Mouse (Mus musculus) ovary, postnatal 10 days (tissue): ENCODE measurements around the gene Gm44511.
"Not testable (repeated sequence)": the region's sequence is repeated elsewhere in the genome, so short reads cannot be mapped to it uniquely, and the experiment has no call there.

Experiments used
- DNase-seq: peaks from one replicate; pipeline ENCODE4 v3.0.0; 2022; ENCODE audit warnings: low spot score

Gene Gm44511

DNA sequence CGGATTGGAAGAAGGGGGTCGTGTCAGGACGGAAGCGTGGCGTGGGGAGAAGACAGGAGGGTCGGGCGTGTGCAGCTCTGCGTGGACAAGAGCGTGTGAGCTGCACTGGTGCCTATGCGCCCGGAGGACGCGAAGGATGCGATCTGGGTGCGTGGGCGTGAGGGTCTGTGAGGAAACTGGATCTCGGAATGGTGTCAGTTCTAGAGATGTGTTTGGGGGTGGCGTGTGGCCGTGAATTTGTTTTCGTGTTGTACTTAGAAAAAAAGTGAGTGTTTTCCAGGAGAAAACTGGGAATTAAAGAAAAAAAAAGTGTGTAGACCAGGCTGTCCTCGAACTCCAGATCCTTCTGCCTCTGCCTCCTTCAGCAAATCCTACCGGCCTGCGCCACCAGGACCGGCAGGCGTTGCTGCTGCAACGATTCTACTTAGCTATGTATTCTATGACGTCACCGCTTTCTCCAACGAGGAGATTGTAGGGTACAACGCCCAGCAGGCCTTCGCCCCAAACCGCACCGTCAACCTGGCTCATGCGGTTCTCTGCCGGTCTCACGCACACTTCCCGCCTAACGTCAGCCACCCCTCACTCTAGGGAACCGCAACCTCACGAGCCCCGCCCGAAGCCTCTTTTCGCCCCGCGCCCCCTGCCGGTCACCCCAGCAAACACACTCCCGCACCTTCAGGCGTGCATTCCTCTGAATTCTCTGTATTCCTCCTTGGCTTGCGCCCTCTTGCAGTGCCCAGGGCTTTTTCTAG is 26.8 kb downstream of the Gm44511 start:
- peak; percentile 83 for DNase-seq

DNA sequence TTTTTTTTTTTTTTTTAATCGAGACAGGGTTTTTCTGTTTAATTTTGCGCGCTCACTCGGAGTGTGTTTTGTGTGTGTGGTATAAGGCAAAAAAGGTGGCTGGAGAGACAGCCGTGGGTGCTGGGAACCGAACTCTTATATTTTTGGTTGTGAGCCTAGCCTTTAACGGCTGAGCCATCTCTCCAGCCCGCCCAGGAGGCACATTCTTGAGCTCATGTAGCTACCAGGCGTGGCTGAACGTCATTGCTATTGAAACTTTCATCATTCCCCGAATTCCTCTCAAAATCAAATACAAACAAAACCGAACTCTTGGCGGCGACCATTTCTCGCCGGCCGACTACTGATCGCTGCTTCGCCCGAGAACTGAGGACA is 27.4 kb downstream of the Gm44511 start:
- peak; percentile 75 for DNase-seq

DNA sequence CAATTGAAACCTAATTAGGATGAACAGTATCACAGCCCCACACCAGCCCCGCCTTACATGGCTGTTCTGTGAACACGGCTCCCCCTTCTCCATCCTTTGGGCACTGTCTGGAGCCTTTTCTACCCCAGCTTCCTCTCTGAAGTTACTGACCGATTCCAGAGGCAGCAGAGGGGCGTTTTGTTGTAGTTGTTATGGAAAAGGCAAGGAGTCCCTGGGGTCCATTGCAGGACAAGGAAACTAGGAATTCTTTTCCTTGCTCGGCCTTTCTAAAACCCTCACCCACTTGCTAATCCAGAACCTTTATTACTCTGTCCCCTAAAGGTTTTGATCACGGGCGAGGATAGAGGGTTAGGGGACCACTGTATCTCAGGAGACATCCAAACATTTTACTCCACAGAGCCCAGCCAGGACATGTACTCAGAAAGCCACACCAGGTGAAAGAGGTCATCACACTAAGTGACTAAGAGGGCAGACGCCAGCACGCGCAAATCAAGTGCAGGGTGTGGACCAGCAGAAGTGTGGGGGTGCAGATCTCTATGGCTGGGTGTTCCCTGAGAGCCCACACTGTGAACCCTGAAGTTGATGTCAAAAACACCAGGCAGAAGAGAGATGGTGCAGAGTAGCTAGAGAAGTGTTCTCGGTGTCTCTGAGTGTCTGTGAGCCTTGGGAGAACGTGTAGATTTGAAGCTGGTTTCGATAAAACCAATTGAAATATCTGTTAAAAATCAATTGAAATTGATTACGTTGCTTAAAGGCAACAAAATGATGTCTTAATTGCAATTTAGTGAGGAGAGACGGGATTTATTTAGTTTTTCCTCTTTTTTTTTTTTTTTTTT is 28.0 kb downstream of the Gm44511 start:
- DNase-seq, result no peak

DNA sequence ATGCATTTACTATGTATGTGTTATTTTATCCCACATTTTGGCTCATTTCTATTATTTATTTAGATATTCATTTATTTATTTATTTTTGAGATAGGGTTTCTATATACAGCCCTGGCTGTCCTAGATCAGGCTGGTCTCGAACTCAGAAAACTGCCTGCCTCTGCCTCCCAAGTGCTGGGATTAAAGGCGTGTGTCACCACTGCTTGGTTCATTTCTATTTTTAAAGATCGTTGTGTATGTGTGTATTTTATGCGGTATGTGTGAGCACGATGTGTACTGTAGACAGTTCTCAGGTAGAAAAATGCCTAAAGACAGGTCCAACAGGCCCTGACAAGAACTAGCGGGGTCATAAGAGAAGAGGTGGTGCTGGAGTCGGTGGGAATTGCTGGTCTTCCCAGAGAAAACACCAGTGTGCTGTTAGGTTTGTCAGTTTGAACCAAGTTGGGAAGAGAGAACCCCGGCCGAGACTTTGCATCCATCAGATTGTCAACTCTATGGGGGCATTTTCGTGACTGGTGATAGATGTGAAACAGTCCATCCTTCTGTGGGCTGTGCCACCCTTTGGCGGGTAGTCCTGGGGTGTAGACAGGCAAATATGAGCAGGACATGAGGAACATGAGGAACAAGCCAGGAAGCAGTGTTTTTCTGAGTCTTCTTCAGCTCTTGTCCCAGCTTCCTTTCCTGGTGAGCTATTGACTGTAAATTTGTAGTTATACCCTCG is 28.8 kb downstream of the Gm44511 start:
- no peak for DNase-seq

DNA sequence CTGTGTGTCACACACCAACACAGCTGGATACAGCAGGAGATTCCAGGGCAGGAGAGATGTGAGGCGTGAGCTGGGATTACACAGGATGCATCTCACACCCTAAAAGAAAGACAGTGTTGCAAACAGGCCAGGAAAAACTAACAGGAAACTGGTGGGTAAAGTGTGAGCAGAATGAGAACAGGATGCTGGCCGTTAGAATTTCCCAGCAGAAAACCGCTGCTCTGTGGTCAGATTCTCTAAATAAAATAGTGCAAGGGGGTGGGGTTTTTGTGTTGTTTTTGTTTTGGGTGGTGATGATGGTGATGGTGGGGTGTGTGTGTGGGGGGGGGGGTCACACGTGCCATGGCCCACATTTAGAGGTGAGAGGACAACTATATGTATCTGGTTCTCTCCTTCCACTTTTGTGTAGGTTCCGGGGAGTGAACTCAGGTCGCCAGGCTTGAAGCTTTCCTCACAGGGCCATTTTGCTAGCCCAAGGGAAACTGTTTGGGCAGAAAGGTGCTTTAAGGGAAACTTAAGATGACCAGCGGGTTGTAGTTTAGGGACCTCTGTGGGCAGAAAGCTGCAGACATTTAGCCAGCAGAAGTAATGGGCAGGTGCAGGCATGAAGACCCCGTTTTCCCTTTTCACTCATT is 29.7 kb downstream of the Gm44511 start:
- no peak for DNase-seq

DNA sequence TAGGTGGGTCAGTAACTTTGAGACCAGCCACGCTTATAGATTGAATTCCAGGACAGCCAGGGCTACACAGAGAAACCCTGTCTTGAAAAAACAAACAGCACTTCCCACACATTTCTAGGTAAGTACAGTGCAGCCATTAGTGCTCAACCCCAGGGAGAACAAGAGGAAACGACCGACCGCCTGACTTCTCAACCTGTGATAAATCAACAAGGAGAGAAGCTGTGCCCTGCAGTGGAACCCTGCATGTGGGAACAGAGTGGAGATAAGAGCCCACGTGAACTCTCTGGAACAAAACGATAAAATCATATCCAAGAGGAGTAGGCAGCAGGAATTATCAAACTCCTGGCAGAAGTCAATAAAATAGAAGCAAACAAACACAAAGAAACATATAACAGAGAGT is 32.4 kb downstream of the Gm44511 start:
- DNase-seq, result no peak

DNA sequence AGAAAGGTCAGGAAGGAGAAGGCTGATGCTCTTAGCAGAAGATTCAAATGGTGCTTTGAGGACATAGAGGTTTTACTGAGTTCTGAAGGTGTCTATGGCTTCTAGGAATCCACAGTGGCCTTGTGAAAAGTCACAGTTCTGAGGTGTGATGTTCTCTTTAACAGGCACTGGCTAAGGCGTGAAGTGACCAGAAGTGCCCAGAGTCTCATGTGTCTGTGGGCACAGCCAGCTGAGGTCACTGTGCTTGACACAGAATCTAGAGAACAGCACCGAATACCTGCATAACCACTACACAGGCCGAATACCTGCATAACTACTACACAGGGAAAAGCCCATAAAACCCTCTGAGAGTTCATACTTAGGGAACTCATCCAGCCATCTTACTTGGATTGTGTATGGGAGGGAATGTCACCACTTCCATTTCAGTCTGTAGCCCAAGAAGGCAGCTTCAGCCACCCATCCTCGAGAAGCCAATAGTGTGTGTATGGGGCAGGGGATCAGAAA is 35.6 kb downstream of the Gm44511 start:
- DNase-seq, result not testable (repeated sequence)

DNA sequence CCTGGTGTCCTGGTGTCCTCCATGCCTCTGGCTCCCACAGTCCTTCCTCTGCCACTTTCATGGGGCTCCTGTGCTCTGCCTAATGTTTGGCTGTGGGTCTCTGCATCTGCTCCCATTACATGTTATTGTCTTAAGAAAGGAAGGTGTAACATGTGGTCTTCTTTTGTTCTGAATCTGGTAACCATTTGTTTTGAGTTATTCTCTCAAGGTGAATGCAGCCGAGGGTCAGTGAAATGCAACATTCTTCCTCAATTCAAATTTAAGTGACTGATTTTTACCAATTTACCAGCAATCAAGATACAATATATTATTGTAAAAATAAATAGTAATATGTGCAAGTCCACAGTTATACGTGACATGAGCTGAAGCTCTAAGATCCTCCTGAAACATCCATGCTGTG is 37.0 kb downstream of the Gm44511 start, which contains the start of gene Klrb1c:
Gene Klrb1c (minus strand): TSS at position 101 of the 400 bp plus-strand sequence.
- DNase-seq, result no peak

DNA sequence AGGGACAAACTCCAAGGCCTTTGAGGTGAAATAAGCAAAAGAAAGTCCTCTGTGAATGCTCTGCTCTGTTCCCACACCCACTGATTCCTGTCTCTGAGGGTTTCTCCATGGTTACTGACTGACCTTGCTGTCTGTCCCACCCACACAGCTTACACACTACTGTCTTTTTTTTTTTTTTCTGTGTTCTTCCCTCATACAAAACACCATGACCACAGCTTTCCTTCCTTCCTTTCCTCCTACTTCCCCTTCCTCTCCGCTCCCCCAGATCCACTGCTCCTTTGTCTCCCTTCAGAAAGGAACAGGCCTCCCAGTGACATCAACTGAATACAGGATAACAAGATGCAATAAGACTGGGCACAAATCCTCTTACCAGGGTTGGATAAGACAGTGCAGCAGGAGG is 37.6 kb downstream of the Gm44511 start:
- no peak for DNase-seq

DNA sequence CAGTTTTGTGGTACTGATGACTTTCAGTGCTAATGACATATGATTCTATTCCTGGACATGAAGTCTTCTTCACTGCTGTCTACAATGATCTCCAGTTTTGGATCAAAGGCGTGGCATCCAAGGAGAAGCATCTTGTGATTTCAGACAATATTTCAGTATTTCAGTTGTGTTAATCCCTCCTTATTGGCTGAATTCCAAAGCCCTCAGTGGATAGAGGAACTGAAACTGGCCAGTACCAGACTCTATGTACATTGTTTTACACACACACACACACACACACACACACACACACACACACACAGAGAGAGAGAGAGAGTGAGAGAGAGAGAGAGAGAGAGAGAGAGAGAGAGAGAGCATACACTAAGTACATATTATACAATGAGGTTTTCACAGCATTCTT is 39.7 kb downstream of the Gm44511 start:
- DNase-seq, result not testable (repeated sequence)

DNA sequence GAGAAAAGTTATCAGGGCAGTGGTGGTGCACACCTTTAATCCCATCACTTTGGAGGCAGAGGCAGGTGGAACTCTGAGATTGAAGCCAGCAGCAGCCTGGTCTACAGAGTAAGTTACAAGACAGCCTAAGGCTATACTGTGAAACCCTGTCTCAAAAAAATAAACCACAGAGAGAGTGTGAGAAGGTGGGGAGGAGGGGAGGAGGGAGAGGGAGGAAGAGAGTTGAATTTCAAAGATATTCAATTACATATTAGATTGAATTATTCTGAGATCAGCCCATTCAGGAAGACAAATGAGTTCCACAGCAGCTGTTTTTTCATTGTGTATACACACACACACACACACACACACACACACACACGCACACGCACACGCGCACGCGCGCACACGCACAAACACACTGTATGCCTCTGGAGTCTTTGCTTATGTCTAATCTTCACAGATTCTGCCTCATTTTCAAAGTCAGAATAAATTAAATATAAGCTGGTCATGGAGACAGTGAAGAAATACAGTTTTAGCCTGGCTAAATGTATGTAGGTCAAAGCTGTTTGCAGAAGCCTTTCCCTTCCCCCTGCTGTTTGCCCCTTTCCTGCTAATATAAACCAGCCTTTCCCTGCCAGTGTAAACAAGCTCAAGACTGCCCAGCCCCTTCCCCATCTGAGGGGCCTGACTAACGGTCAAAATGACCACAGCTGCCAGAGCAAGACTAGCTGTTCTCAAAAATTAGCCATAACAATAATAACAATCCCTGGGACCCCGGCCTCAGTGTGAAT is 56.4 kb downstream of the Gm44511 start:
- no peak for DNase-seq

DNA sequence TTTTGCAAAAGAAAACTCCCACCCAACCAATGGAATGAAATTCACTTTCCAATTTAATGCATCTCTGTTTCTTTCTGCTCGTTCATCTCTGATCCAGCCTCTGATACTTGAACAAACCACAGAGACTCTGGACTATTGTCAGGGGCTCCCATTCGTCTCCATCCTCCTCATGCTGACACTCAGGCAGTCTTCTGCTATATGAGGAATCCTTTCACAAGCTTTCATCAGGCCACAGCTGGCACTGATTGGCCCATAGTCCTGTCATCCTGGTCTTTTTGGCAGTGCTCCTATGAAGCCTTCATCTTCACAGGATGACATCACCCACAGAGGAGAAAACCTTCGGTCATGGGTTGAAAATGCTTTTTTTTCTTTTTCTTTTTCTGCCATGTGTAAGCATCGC is 58.1 kb downstream of the Gm44511 start:
- no peak for DNase-seq

DNA sequence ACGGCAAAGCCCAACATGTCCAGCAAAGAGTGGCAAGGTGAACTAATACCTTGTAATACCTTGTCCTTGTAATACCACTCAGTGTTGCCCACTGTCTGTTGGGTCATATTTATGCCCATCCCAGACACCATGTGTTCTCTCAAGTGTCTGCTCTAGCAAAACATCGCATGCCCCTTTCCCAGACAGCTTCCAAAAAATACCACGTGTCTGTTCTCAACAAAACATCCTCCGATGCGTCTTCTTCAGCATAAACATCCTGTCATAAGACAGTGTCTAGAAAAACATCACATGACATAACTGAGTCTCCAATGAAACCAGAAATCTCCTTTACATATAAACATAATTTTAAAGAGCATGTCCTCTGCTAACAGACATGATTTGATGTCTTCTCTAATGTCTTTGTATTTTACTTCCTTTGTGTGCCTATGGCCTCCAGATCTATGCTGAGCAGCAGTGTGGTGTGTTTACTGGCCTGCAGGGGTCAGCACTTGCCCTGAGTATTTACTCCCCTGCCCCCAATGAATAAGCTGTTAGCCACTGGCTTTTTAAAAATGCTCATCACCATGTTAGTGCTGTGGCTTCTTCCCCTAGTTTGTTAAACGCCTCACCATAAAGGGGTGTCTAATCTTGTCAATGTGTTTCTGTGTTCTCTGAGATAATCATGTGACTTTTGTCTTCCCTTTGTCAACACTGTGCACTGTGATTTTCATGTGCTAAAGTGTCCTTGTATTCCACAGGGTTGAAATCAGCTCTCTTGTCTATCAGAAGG is 59.4 kb downstream of the Gm44511 start:
- not testable (repeated sequence) for DNase-seq

DNA sequence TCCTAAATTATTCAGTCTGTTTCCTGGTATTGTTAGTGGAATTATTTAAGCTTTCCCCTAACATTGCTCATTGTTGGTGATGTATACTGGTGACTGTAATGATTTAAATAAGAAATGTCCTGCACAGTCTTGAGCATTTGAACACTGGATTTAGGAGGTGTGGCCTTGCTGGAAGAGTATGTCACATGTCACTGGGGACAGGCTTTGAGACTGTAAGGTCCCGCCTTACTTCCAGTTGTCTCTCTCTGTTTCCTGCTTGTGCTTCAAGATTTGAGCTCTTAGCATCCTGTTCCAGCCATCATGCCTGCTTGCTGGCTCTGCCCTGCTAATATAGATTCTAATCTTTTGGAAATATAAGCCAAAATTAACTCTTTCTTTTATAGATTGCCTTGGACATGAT is 60.9 kb downstream of the Gm44511 start:
- no peak for DNase-seq

DNA sequence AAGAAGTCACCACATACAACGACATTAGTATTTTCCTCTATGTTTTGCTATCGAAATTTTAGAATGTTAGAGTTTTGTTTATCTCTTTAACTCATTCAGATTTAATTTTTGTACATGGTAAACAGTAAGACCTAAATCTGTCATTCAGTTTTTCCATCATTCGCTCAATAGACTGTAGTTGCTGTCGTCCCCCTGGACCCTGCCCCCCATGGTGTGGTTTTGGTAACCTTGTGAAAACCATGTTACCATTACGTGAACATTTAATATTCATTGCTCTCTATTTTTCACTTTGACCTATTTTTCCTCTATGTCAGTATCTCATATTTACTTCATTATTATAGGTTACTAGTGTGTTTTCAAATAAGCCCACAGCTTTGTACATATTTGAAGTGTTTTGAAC is 61.5 kb downstream of the Gm44511 start:
- no peak for DNase-seq

DNA sequence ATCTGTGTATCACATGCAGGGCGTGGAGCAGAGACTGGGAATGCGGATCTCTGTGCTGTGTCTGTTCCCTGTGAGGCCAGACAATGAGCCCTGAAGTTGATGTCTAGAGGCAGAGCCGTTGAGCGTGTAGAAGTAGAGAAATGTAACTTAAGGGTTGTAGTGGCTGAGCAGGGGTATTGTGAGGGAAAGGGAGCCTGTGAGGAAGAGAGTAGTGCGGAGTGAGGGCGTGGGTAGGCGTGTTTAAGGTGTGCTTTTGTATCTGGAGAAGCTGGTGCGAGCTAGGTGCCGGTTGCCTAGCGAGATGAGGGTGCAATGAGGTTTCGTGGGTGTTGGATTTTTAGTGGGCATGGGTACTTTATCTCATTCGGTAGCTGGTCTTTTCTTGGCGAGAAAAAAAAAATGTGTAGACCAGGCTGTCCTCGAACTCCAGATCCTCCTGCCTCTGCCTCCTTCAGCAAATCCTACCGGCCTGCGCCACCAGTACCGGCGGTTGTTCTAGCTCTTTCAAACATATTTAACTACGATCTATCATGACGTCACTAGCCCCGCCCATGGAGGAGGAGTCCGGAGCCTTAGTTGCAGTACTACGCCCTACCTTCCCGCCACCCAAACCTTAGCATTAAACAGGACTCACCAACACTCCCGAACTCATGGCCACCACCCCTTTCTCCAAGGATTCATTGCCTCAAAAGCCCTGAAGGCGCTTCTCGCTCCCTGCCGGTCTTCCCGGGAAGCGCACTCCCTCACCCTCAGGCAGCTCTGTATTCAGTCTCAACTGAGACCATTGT is 62.2 kb downstream of the Gm44511 start:
- peak; percentile 83 for DNase-seq

DNA sequence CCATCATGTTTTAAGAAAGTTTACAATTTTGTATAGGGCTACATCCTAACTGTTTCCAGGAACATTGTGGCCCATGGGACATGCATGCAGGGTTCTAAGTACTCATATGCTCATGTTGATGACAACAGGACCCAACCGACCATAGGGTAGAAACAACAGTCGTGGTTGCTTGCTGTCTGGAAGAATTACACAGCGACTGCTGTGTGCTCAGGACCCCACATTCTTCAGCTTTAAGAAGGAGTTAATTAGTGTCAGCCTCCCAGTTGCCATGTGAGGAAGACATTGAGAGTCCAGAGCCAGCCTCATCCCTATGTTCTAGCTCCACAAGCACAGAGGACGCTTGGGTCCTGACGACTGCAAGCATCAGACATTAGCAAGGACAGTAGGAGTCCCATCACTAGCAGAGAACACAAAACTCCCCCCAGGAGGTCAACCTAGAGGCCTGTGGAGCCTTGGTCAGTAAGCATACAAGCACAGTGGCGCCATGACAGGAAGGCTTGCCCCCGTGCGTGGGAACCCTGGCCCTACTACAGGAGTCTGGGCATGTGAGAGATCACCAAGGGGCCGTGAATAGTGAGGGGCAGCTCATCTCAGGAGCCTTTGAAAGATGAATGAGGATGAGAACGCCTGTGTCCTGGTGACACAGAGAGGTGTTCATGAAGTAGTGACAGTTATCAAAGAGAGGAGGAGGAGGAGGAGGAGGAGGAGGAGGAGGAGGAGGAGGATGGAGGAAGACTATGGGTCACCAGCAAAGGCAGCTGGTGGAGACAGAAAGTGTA is 63.0 kb downstream of the Gm44511 start:
- DNase-seq, result not testable (repeated sequence)

DNA sequence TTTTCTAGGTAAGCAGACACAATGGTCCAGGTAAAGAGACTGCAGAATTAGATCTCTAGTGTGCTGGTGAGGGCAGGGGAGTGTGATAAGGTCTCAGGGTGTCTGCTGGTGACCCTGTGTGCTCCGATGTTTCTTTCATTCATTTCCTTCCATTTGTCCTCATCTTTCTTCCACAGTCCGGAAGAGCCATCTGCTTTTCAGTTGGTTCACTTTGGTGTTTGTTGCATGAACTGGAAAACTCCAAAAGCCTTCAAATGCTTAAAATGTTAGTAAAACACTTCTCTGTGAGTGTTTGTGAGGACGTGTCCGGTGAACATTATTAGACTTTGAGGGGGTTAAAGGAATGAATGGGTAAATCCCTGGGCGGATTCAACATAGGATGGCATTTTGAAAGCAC is 65.0 kb downstream of the Gm44511 start:
- no peak for DNase-seq
